Mouse (Mus musculus) myocyte (in vitro differentiated cells): Measurements from ENCODE around the gene Tmem147. TPM values are rescaled to one million over a fixed set of nuclear protein-coding genes. Genes with fewer than 3 reads are reported as not detected.

Experiments
- H3K27me3 ChIP-seq: one replicate; pipeline ENCODE4 v1.6.1; 2011; ENCODE audit not compliant: control insufficient read depth, insufficient read depth, insufficient read length
- H3K36me3 ChIP-seq: one replicate; pipeline ENCODE4 v1.6.1; 2011; ENCODE audit not compliant: control insufficient read depth, insufficient read depth
- H3K4me2 ChIP-seq: one replicate; pipeline ENCODE4 v1.6.1; 2011; ENCODE audit warnings: low read depth, control low read depth
- H3K4me3 ChIP-seq: one replicate; pipeline ENCODE4 v1.5.1; 2011; ENCODE audit warnings: mild to moderate bottlenecking, control low read depth, moderate library complexity
- H3K79me2 ChIP-seq: one replicate; pipeline ENCODE4 v1.6.1; 2011; ENCODE audit not compliant: control insufficient read depth, insufficient read depth
- H3ac ChIP-seq: one replicate; pipeline ENCODE4 v1.6.1; 2011; ENCODE audit not compliant: control insufficient read depth, insufficient read length
- CEBPB ChIP-seq: IDR thresholded peaks from 2 replicates; pipeline ENCODE4 v1.6.1; 2011; ENCODE audit warnings: mild to moderate bottlenecking, moderate library complexity; ENCODE audit not compliant: poor library complexity, insufficient read depth, severe bottlenecking
- E2F4 ChIP-seq: IDR thresholded peaks from one replicate; pipeline ENCODE4 v1.6.1; 2011; ENCODE audit warnings: mild to moderate bottlenecking, control low read depth, moderate library complexity; ENCODE audit not compliant: insufficient read depth
- MAX ChIP-seq: IDR thresholded peaks from one replicate; pipeline ENCODE4 v1.6.1; 2011; ENCODE audit warnings: low read depth, mild to moderate bottlenecking, control low read depth
- MYOD1 ChIP-seq, 3 experiments: IDR thresholded peaks; one replicate each; pipeline ENCODE4 v1.6.1; 2011; ENCODE audit warnings: control low read depth in 2 of 3, low read depth in 2 of 3, mild to moderate bottlenecking in 2 of 3, moderate library complexity in 1 of 3; ENCODE audit not compliant: insufficient read length in 2 of 3, control insufficient read depth in 1 of 3
- MYOG ChIP-seq, 3 experiments: IDR thresholded peaks; one replicate each; pipeline ENCODE4 v1.6.1; 2011; ENCODE audit warnings: control low read depth in 2 of 3, low read depth in 2 of 3, mild to moderate bottlenecking in 2 of 3; ENCODE audit not compliant: insufficient read length in 2 of 3, control insufficient read depth in 1 of 3, insufficient read depth in 1 of 3
- POLR2A ChIP-seq: IDR thresholded peaks from one replicate; pipeline ENCODE4 v1.6.1; 2011; ENCODE audit warnings: low read depth, mild to moderate bottlenecking, control low read depth, moderate library complexity; ENCODE audit not compliant: insufficient read length
- POLR2AphosphoS2 ChIP-seq: IDR thresholded peaks from one replicate; pipeline ENCODE4 v1.6.1; 2011; ENCODE audit warnings: low read depth, control low read depth; ENCODE audit not compliant: insufficient read length
- REST ChIP-seq: IDR thresholded peaks from one replicate; pipeline ENCODE4 v1.6.1; 2011; ENCODE audit warnings: mild to moderate bottlenecking, control low read depth, moderate library complexity; ENCODE audit not compliant: insufficient read depth, insufficient read length
- SRF ChIP-seq: IDR thresholded peaks from one replicate; pipeline ENCODE4 v1.6.1; 2011; ENCODE audit warnings: low read depth; ENCODE audit not compliant: control insufficient read depth, insufficient read length
- TCF12 ChIP-seq: IDR thresholded peaks from one replicate; pipeline ENCODE4 v1.6.1; 2011; ENCODE audit warnings: mild to moderate bottlenecking, control low read depth; ENCODE audit not compliant: poor library complexity, insufficient read depth, severe bottlenecking
- TCF3 ChIP-seq: IDR thresholded peaks from one replicate; pipeline ENCODE4 v1.6.1; 2011; ENCODE audit warnings: low read depth, control low read depth; ENCODE audit not compliant: insufficient read length
- USF1 ChIP-seq: IDR thresholded peaks from one replicate; pipeline ENCODE4 v1.6.1; 2011; ENCODE audit warnings: low read depth, mild to moderate bottlenecking, control low read depth, moderate library complexity
- polyA plus RNA-seq: library from polyadenylated mRNA; unstranded; fragments of >200 nt; fragmentation: generic; extraction: Trizol; gene quantifications from one replicate; pipeline ENCODE4 v1.2.1, GENCODE M21; 2012; ENCODE audit warnings: missing spikeins

Tmem147 gene
- polyA plus RNA-seq, 1 experiment: 241 TPM

DNA sequence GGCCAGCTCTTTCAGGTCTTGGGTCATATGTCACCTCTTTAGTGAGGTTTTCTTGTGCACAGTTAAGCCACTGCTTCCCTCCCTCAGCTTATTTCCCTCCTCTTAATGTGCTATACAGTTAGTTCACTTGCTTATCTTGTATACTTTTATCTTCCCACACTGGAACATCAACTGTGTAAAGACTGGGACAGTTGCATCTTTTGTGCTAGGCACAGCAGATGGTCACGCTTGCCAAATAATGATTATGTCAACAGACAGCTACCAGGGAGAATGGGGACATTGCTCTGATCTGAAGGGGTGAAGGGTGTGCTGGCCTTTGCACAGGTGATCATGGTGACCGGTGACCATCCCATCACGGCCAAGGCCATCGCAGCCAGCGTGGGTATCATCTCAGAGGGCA, 9.7 kb downstream of the Tmem147 start:
- Histone ChIP-seq H3ac (no peak overlapping the region), H3K79me2 (no peaks in the 10 kb centered on the region), H3K27me3 (peaks cover 61% of the 10 kb centered on the region), H3K4me2 (no peak overlapping the region), H3K36me3 (no peaks in the 10 kb centered on the region), H3K4me3 (no peak overlapping the region)
- TF ChIP-seq CEBPB (no peak), MYOG (IDR thresholded peaks at IDR 0.05; ENCODE audit: control insufficient read depth in 1 of 3, insufficient read depth in 1 of 3, insufficient read length in 2 of 3, low read depth in 2 of 3) (no peak), REST (no peak), POLR2A (no peak), SRF (no peak), TCF12 (no peak), MAX (no peak), POLR2AphosphoS2 (no peak), MYOD1 (IDR thresholded peaks at IDR 0.05; ENCODE audit: control insufficient read depth in 1 of 3, insufficient read length in 2 of 3, low read depth in 2 of 3) (no peak), USF1 (no peak), TCF3 (no peak), E2F4 (no peak)

DNA sequence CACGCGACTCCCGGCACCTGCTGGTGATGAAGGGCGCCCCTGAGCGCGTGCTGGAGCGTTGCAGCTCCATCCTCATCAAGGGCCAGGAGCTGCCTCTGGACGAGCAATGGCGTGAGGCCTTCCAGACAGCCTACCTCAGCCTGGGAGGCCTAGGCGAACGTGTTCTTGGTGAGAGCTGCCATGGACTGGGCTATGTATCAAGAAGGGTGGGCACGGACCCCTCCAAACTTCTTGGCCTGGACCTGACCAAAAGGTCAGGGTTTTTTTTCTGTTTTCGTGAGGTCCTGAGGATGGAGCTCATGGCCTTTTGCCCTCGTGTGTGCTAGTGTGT, 11.7 kb downstream of the Tmem147 start:
- H3K4me2 ChIP-seq: no peak overlapping the region
- H3K36me3 ChIP-seq: no peaks in the 10 kb centered on the region
- TF ChIP-seq REST (no peak), POLR2AphosphoS2 (no peak), MAX (no peak), E2F4 (no peak), TCF12 (no peak), CEBPB (no peak), TCF3 (no peak), MYOG (IDR thresholded peaks at IDR 0.05; ENCODE audit: control insufficient read depth in 1 of 3, insufficient read depth in 1 of 3, insufficient read length in 2 of 3, low read depth in 2 of 3) (no peak), SRF (no peak)
- H3K79me2 ChIP-seq: no peaks in the 10 kb centered on the region
- no peak overlapping the region for H3K4me3 ChIP-seq
- no peak overlapping the region for H3ac ChIP-seq
- H3K27me3 ChIP-seq: peaks cover 73% of the 10 kb centered on the region

DNA sequence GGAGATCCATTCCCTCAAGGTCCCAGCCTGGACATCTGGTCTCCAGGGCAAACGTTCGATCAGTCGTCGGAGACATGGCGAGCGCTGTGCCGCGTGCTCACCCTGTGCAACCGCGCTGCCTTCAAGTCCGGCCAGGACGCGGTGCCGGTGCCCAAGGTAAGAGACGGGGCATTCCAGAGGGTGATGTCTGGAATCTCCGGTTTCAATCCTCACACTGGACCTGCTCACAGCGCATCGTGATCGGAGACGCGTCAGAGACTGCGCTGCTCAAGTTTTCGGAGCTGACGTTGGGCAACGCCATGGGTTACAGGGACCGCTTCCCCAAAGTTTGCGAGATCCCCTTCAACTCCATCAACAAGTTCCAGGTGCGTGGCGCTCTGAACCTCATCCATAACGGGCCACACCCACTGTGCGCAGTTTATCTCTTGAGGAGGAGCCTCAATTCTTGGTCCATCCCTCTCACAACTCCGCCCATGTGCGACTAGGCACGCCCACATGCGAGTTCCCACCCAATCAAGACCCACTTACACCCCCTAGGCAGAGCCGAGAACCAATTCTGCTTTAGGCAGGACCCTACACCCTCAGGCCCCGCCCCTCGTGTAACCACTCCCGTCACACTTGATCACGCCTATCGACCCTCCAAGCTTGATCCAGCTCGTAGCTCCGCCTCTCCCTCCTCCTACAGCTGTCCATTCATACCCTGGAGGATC, 12.2 kb downstream of the Tmem147 start:
- Histone ChIP-seq H3K79me2 (no peaks in the 10 kb centered on the region), H3K4me3 (no peak overlapping the region), H3K36me3 (no peaks in the 10 kb centered on the region), H3K4me2 (no peak overlapping the region), H3K27me3 (peaks cover 78% of the 10 kb centered on the region), H3ac (no peak overlapping the region)
- TF ChIP-seq TCF3 (no peak), MYOD1 (IDR thresholded peaks at IDR 0.05; ENCODE audit: control insufficient read depth in 1 of 3, insufficient read length in 2 of 3, low read depth in 2 of 3) (no peak), SRF (no peak), POLR2A (no peak), CEBPB (no peak), USF1 (no peak), E2F4 (no peak), MAX (no peak), TCF12 (no peak), REST (no peak), POLR2AphosphoS2 (no peak), MYOG (IDR thresholded peaks at IDR 0.05; ENCODE audit: control insufficient read depth in 1 of 3, insufficient read depth in 1 of 3, insufficient read length in 2 of 3, low read depth in 2 of 3) (no peak)

- no peak within 1 kb of the TSS for H3ac ChIP-seq
- H3K4me2 ChIP-seq: no peak within 1 kb of the TSS
- no peak for TF ChIP-seq CEBPB
- no peak for TF ChIP-seq USF1
- TF ChIP-seq SRF: no peak
- TF ChIP-seq MAX: no peak
- no peak for TF ChIP-seq POLR2A
- TF ChIP-seq MYOD1 (IDR thresholded peaks at IDR 0.05; ENCODE audit: control insufficient read depth in 1 of 3, insufficient read length in 2 of 3, low read depth in 2 of 3): no peak
- TF ChIP-seq E2F4: no peak
- no peak for TF ChIP-seq POLR2AphosphoS2
- no peak for TF ChIP-seq REST
- no peak for TF ChIP-seq MYOG (IDR thresholded peaks at IDR 0.05; ENCODE audit: control insufficient read depth in 1 of 3, insufficient read depth in 1 of 3, insufficient read length in 2 of 3, low read depth in 2 of 3)
- TF ChIP-seq TCF12: no peak
- no peak for TF ChIP-seq TCF3
- no peak within 1 kb of the TSS for H3K4me3 ChIP-seq
- peaks cover 65% of the 10 kb centered on the region for H3K27me3 ChIP-seq
- no peaks in the 10 kb centered on the region for H3K79me2 ChIP-seq
- no peaks in the 10 kb centered on the region for H3K36me3 ChIP-seq
Measured at GRCm38 (mm10) chr7:30711942-30712341, 17.4 kb downstream of the Tmem147 start, which contains the start of gene Atp4a. Gene Atp4a (plus strand): TSS chr7:30712209.
